In the genomic region with DNA sequence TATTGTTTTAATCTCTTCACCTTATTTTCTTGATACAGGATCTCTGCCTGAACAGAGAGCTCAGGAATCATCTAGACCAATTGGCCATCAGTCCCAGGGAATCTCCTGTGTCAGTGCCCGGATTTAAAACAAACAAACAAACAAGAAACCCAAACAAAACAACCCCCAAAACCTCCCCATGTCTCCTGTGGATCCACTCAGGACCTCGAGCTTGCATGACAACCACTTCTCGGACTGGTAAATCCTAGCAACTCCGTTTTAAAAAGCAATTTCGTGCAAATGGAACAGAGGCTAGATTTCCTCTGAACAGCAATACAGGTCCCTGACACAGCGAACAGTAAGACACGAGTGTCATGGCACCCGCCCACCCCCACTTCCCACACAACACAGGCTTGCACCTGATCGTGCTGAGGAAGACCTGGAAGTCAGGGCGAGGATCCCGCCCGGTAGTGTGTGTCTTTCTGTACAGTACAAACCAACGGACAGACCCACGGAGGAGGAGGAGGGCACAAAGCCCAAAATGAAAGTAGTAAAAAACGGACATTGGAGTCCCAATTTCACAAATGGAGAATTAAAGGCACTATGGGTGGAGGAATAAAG, we compare ENCODE assay signal across 7 mouse cellular contexts. TPM values are rescaled to one million over a fixed set of nuclear protein-coding genes. Genes with fewer than 3 reads are reported as not detected.
A peak's percentile ranks its signal among the peaks of the same experiment; 100 is the strongest.
DNase-seq lines count a peak whose midpoint lies in the region; ATAC-seq and TF ChIP-seq lines count a peak whose summit lies in the region.

No protein-coding gene starts in this region.

- no peak for TF ChIP-seq CTCF in E14TG2a.4 (conservative IDR thresholded peaks at IDR 0.05; ENCODE audit: low read length)

- no peaks in the 10 kb centered on the region for H3K9me3 ChIP-seq in E14TG2a.4 (ENCODE audit: low read length)
- H3K9me3 ChIP-seq in heart, embryonic 14.5 days (ENCODE audit: control insufficient read depth, low read length), result no peaks in the 10 kb centered on the region
- H3K9me3 ChIP-seq in limb, embryonic 12.5 days, result no peaks in the 10 kb centered on the region
- H3K9me3 ChIP-seq in neural tube, embryonic 13.5 days, result no peaks in the 10 kb centered on the region

- H3K4me1 ChIP-seq in E14TG2a.4 (replicated peaks; ENCODE audit: low read depth, low read length), result peaks cover 26% of the 10 kb centered on the region
- H3K4me1 ChIP-seq in heart, embryonic 14.5 days (ENCODE audit: control insufficient read depth in 2 of 2, insufficient read depth in 2 of 2, low read length in 2 of 2), result peaks cover 8 to 20% of the 10 kb centered on the region in 2 experiments
- peaks cover 43% of the 10 kb centered on the region for H3K4me1 ChIP-seq in limb, embryonic 12.5 days (replicated peaks)
- H3K4me1 ChIP-seq in neural tube, embryonic 13.5 days (replicated peaks), result peaks cover 31% of the 10 kb centered on the region

- peak overlapping the region; percentile 76 for H3K4me3 ChIP-seq in E14TG2a.4 (replicated peaks; ENCODE audit: low read length)
- H3K4me3 ChIP-seq in heart, embryonic 14.5 days (ENCODE audit: control insufficient read depth in 1 of 2, insufficient read depth in 1 of 2, low read depth in 1 of 2, low read length in 2 of 2), result peak overlapping the region; percentile 52 to 60
- H3K4me3 ChIP-seq in limb, embryonic 12.5 days (replicated peaks), result peak overlapping the region; percentile 55
- peak overlapping the region; percentile 40 for H3K4me3 ChIP-seq in neural tube, embryonic 13.5 days

- peak overlapping the region; percentile 68 for H3K9ac ChIP-seq in heart, embryonic 14.5 days (ENCODE audit: low read length)
- H3K9ac ChIP-seq in limb, embryonic 12.5 days (replicated peaks), result peak overlapping the region; percentile 58; the same call in 1 of the 2 replicates
- no peak overlapping the region for H3K9ac ChIP-seq in neural tube, embryonic 13.5 days

- peak overlapping the region; percentile 100 for H3K4me2 ChIP-seq in heart, embryonic 14.5 days (ENCODE audit: low read length)
- peak overlapping the region; percentile 98 for H3K4me2 ChIP-seq in limb, embryonic 12.5 days
- H3K4me2 ChIP-seq in neural tube, embryonic 13.5 days, result peak overlapping the region; percentile 75

- DNase-seq in CD4-positive helper T cell, adult 2 months (ENCODE audit: low read depth, low spot score), result peak; percentile 34
- DNase-seq in layer of hippocampus, adult 18-20 months (ENCODE audit: low spot score in 2 of 2), result no peak
- no peak for DNase-seq in frontal cortex, postnatal 10 days (ENCODE audit: low spot score in 2 of 2)

- H3K27ac ChIP-seq in heart, embryonic 14.5 days (replicated peaks in 1 of 2; ENCODE audit: control insufficient read depth in 1 of 2, insufficient read depth in 1 of 2, low read depth in 2 of 2, low read length in 2 of 2), result no peak overlapping the region
- no peak overlapping the region for H3K27ac ChIP-seq in limb, embryonic 12.5 days
- H3K27ac ChIP-seq in neural tube, embryonic 13.5 days (replicated peaks), result no peak overlapping the region

- no peak for ATAC-seq in heart, embryonic 14.5 days (ENCODE audit: insufficient number of reproducible peaks, insufficient read depth, low FRiP score, low read depth)
- no peak for ATAC-seq in limb, embryonic 12.5 days (ENCODE audit: insufficient number of reproducible peaks, insufficient read depth, low FRiP score, low TSS enrichment, low read depth)
- ATAC-seq in neural tube, embryonic 13.5 days (ENCODE audit: low read depth), result no peak

- no peaks in the 10 kb centered on the region for H3K36me3 ChIP-seq in E14TG2a.4 (ENCODE audit: insufficient read depth, low read length)
- no peaks in the 10 kb centered on the region for H3K36me3 ChIP-seq in heart, embryonic 14.5 days (ENCODE audit: control insufficient read depth, insufficient read depth, low read length)
- no peaks in the 10 kb centered on the region for H3K36me3 ChIP-seq in limb, embryonic 12.5 days
- H3K36me3 ChIP-seq in neural tube, embryonic 13.5 days, result no peaks in the 10 kb centered on the region

- under 1% methylated on average over 15 of the region's 15 CpGs for WGBS in heart, embryonic 14.5 days
- WGBS in limb, embryonic 12.5 days, result 2% methylated on average over 15 of the region's 15 CpGs
- WGBS in neural tube, embryonic 13.5 days, result 1% methylated on average over 15 of the region's 15 CpGs

- H3K27me3 ChIP-seq in E14TG2a.4 (ENCODE audit: insufficient read depth, low read length), result peaks cover 86% of the 10 kb centered on the region
- H3K27me3 ChIP-seq in heart, embryonic 14.5 days (ENCODE audit: control insufficient read depth, insufficient read depth, low read length), result peaks cover 55% of the 10 kb centered on the region
- H3K27me3 ChIP-seq in limb, embryonic 12.5 days, result peaks cover 56% of the 10 kb centered on the region
- H3K27me3 ChIP-seq in neural tube, embryonic 13.5 days, result peaks cover 70% of the 10 kb centered on the region

RNA-seq across cellular contexts. Expression of gene Spata18, which starts 0.7 kb away (rescaled TPM):
- 0.84 and 0.97 TPM in 2 replicates for polyA plus RNA-seq in heart, embryonic 14.5 days (2014; fragmentation: Nextera tagmentation; extraction: Ambion mirVana)
- 1.9 and 2.0 TPM in 2 replicates for polyA plus RNA-seq in limb, embryonic 12.5 days (2016; fragmentation: Nextera tagmentation; extraction: Ambion mirVana)
- 0.22 and 0.23 TPM in 2 replicates for polyA plus RNA-seq in neural tube, embryonic 13.5 days (2015; fragmentation: Nextera tagmentation; extraction: Ambion mirVana)
- 1 to 10 TPM; 1.1 to 1.2 TPM for total RNA-seq in layer of hippocampus, adult 18-20 months (2021)

RNA-seq across cellular contexts. Expression of gene Sgcb, which starts 2.9 kb away (rescaled TPM):
- 34.8 and 37.9 TPM in 2 replicates for polyA plus RNA-seq in heart, embryonic 14.5 days (2014; fragmentation: Nextera tagmentation; extraction: Ambion mirVana)
- 35.1 and 38.2 TPM in 2 replicates for polyA plus RNA-seq in limb, embryonic 12.5 days (2016; fragmentation: Nextera tagmentation; extraction: Ambion mirVana)
- polyA plus RNA-seq in neural tube, embryonic 13.5 days (2015; fragmentation: Nextera tagmentation; extraction: Ambion mirVana), result 38.1 and 39.7 TPM in 2 replicates
- 10 to 100 TPM; 43.0 to 45.5 TPM for total RNA-seq in layer of hippocampus, adult 18-20 months (2021)

RNA-seq across cellular contexts. Expression of gene Lrrc66, which starts 18.1 kb away (rescaled TPM):
- polyA plus RNA-seq in heart, embryonic 14.5 days (2014; fragmentation: Nextera tagmentation; extraction: Ambion mirVana), result 0.23 TPM in 1 of 2 replicates, not detected in the other
- not detected in 2 replicates for polyA plus RNA-seq in limb, embryonic 12.5 days (2016; fragmentation: Nextera tagmentation; extraction: Ambion mirVana)
- not detected in 2 replicates for polyA plus RNA-seq in neural tube, embryonic 13.5 days (2015; fragmentation: Nextera tagmentation; extraction: Ambion mirVana)
- not detected for total RNA-seq in layer of hippocampus, adult 18-20 months (2021)
